ENCODE assay signal across 8 mouse cellular contexts in genomic region chr4:43657146-43657545, GRCm38 (mm10). TPM values are rescaled to one million over a fixed set of nuclear protein-coding genes. Genes with fewer than 3 reads are reported as not detected.
DNase-seq lines count a peak whose midpoint lies in the region; ATAC-seq lines count a peak whose summit lies in the region.

No protein-coding gene starts in this region.

- peaks cover 9% of the 10 kb centered on the region for H3K27me3 ChIP-seq in kidney, embryonic 14.5 days (ENCODE audit: control insufficient read depth, insufficient read depth, low read length)
- peaks cover 13% of the 10 kb centered on the region for H3K27me3 ChIP-seq in hindbrain, embryonic 12.5 days
- H3K27me3 ChIP-seq in midbrain, embryonic 14.5 days (ENCODE audit: control insufficient read depth, insufficient read depth, low read length) = no peaks in the 10 kb centered on the region; the same call in 1 of the 2 replicates

- no peak for DNase-seq in kidney, postnatal 36 days
- peak; percentile 26 for DNase-seq in NIH3T3 (ENCODE audit: low read depth)
- no peak for DNase-seq in midbrain, embryonic 14.5 days
- DNase-seq in urinary bladder, postnatal 36 days (ENCODE audit: low spot score in 2 of 2) = no peak
- DNase-seq in thymus, adult 18-20 months = no peak
- DNase-seq in retina, postnatal 1 day = no peak

- ATAC-seq in kidney, embryonic 14.5 days (ENCODE audit: low FRiP score, low TSS enrichment) = no peak
- no peak for ATAC-seq in hindbrain, embryonic 12.5 days (ENCODE audit: low FRiP score)
- no peak for ATAC-seq in midbrain, embryonic 14.5 days (ENCODE audit: low FRiP score, low TSS enrichment)

- 62% methylated on average over 4 of the region's 4 CpGs for WGBS in kidney, embryonic 14.5 days
- 66% methylated on average over 4 of the region's 4 CpGs for WGBS in hindbrain, embryonic 12.5 days
- WGBS in midbrain, embryonic 14.5 days = 65% methylated on average over 4 of the region's 4 CpGs

- H3K9me3 ChIP-seq in kidney, embryonic 14.5 days (ENCODE audit: control insufficient read depth, low read length) = no peaks in the 10 kb centered on the region
- H3K9me3 ChIP-seq in hindbrain, embryonic 12.5 days (replicated peaks) = no peaks in the 10 kb centered on the region
- no peaks in the 10 kb centered on the region for H3K9me3 ChIP-seq in midbrain, embryonic 14.5 days (ENCODE audit: control insufficient read depth, low read length)

- no peak overlapping the region for H3K9ac ChIP-seq in kidney, embryonic 14.5 days (ENCODE audit: low read depth, low read length)
- H3K9ac ChIP-seq in hindbrain, embryonic 12.5 days = no peak overlapping the region
- no peak overlapping the region for H3K9ac ChIP-seq in midbrain, embryonic 14.5 days (replicated peaks; ENCODE audit: low read length)

- H3K36me3 ChIP-seq in kidney, embryonic 14.5 days (ENCODE audit: control insufficient read depth, insufficient read depth, low read length) = no peaks in the 10 kb centered on the region
- H3K36me3 ChIP-seq in hindbrain, embryonic 12.5 days = no peaks in the 10 kb centered on the region; the same call in 1 of the 2 replicates
- H3K36me3 ChIP-seq in midbrain, embryonic 14.5 days (ENCODE audit: control insufficient read depth, insufficient read depth, low read length) = no peaks in the 10 kb centered on the region

- H3K4me3 ChIP-seq in kidney, embryonic 14.5 days (ENCODE audit: low read length) = peak overlapping the region; percentile 86
- peak overlapping the region; percentile 77; the same call in 1 of the 2 replicates for H3K4me3 ChIP-seq in hindbrain, embryonic 12.5 days
- H3K4me3 ChIP-seq in midbrain, embryonic 14.5 days (replicated peaks; ENCODE audit: low read depth, low read length) = peak overlapping the region; percentile 78

- peak overlapping the region; percentile 66 for H3K4me2 ChIP-seq in kidney, embryonic 14.5 days (replicated peaks; ENCODE audit: low read depth, low read length)
- peak overlapping the region; percentile 62 for H3K4me2 ChIP-seq in hindbrain, embryonic 12.5 days (replicated peaks)
- peak overlapping the region; percentile 88 for H3K4me2 ChIP-seq in midbrain, embryonic 14.5 days (ENCODE audit: low read length)

- no peak overlapping the region for H3K27ac ChIP-seq in kidney, embryonic 14.5 days (ENCODE audit: low read depth, low read length)
- H3K27ac ChIP-seq in hindbrain, embryonic 12.5 days = peak overlapping the region; percentile 36; the same call in 1 of the 2 replicates
- peak overlapping the region; percentile 49; the same call in 1 of the 2 replicates for H3K27ac ChIP-seq in midbrain, embryonic 14.5 days (replicated peaks; ENCODE audit: low read depth, low read length)

- H3K4me1 ChIP-seq in kidney, embryonic 14.5 days (ENCODE audit: control insufficient read depth, insufficient read depth, low read length) = peaks cover 5% of the 10 kb centered on the region; the same call in 1 of the 2 replicates
- H3K4me1 ChIP-seq in hindbrain, embryonic 12.5 days = peaks cover 22% of the 10 kb centered on the region
- H3K4me1 ChIP-seq in midbrain, embryonic 14.5 days (ENCODE audit: control insufficient read depth, insufficient read depth, low read length) = peaks cover 4% of the 10 kb centered on the region; the same call in 1 of the 2 replicates

RNA-seq across cellular contexts. Expression of gene Hint2, which starts 0.9 kb away (rescaled TPM):
- 107 and 136 TPM in 2 replicates for polyA plus RNA-seq in kidney, embryonic 14.5 days (2014; fragmentation: Nextera tagmentation; extraction: Ambion mirVana)
- polyA plus RNA-seq in hindbrain, embryonic 12.5 days (2016; fragmentation: Nextera tagmentation; extraction: Ambion mirVana) = 72.7 and 78.3 TPM in 2 replicates
- polyA plus RNA-seq in midbrain, embryonic 14.5 days (2014; fragmentation: Nextera tagmentation; extraction: Ambion mirVana) = 68.8 and 81.3 TPM in 2 replicates

RNA-seq across cellular contexts. Expression of gene Spag8, which starts 3.8 kb away (rescaled TPM):
- 0.93 and 1.3 TPM in 2 replicates for polyA plus RNA-seq in kidney, embryonic 14.5 days (2014; fragmentation: Nextera tagmentation; extraction: Ambion mirVana)
- polyA plus RNA-seq in hindbrain, embryonic 12.5 days (2016; fragmentation: Nextera tagmentation; extraction: Ambion mirVana) = 7.1 and 7.2 TPM in 2 replicates
- 5.1 and 5.8 TPM in 2 replicates for polyA plus RNA-seq in midbrain, embryonic 14.5 days (2014; fragmentation: Nextera tagmentation; extraction: Ambion mirVana)

RNA-seq across cellular contexts. Expression of gene Tmem8b, which starts 11.6 kb away (rescaled TPM):
- polyA plus RNA-seq in kidney, embryonic 14.5 days (2014; fragmentation: Nextera tagmentation; extraction: Ambion mirVana) = 2.6 and 3.2 TPM in 2 replicates
- polyA plus RNA-seq in hindbrain, embryonic 12.5 days (2016; fragmentation: Nextera tagmentation; extraction: Ambion mirVana) = 13.7 and 14.4 TPM in 2 replicates
- 11.2 and 13.3 TPM in 2 replicates for polyA plus RNA-seq in midbrain, embryonic 14.5 days (2014; fragmentation: Nextera tagmentation; extraction: Ambion mirVana)

RNA-seq across cellular contexts. Expression of gene Fam221b, which starts 11.8 kb away (rescaled TPM):
- polyA plus RNA-seq in kidney, embryonic 14.5 days (2014; fragmentation: Nextera tagmentation; extraction: Ambion mirVana) = 2.6 and 3.7 TPM in 2 replicates
- 3.1 and 3.8 TPM in 2 replicates for polyA plus RNA-seq in hindbrain, embryonic 12.5 days (2016; fragmentation: Nextera tagmentation; extraction: Ambion mirVana)
- polyA plus RNA-seq in midbrain, embryonic 14.5 days (2014; fragmentation: Nextera tagmentation; extraction: Ambion mirVana) = 2.7 and 2.9 TPM in 2 replicates

RNA-seq across cellular contexts. Expression of gene Npr2, which starts 25.4 kb away (rescaled TPM):
- 6.0 and 11.1 TPM in 2 replicates for polyA plus RNA-seq in kidney, embryonic 14.5 days (2014; fragmentation: Nextera tagmentation; extraction: Ambion mirVana)
- polyA plus RNA-seq in hindbrain, embryonic 12.5 days (2016; fragmentation: Nextera tagmentation; extraction: Ambion mirVana) = 30.7 and 31.8 TPM in 2 replicates
- polyA plus RNA-seq in midbrain, embryonic 14.5 days (2014; fragmentation: Nextera tagmentation; extraction: Ambion mirVana) = 15.1 and 16.2 TPM in 2 replicates
